Mouse (Mus musculus): Measurements from ENCODE around the gene Ccn1.

The Ccn1 gene

GRCm38 (mm10) chr3:145619621-145620365 lies 30.0 kb downstream of the Ccn1 start:
- no peak for DNase-seq (ENCODE audit: low read depth, low spot score)

GRCm38 (mm10) chr3:145618299-145618698 lies 31.5 kb downstream of the Ccn1 start:
- DNase-seq (ENCODE audit: low read depth, low spot score): no peak

DNA sequence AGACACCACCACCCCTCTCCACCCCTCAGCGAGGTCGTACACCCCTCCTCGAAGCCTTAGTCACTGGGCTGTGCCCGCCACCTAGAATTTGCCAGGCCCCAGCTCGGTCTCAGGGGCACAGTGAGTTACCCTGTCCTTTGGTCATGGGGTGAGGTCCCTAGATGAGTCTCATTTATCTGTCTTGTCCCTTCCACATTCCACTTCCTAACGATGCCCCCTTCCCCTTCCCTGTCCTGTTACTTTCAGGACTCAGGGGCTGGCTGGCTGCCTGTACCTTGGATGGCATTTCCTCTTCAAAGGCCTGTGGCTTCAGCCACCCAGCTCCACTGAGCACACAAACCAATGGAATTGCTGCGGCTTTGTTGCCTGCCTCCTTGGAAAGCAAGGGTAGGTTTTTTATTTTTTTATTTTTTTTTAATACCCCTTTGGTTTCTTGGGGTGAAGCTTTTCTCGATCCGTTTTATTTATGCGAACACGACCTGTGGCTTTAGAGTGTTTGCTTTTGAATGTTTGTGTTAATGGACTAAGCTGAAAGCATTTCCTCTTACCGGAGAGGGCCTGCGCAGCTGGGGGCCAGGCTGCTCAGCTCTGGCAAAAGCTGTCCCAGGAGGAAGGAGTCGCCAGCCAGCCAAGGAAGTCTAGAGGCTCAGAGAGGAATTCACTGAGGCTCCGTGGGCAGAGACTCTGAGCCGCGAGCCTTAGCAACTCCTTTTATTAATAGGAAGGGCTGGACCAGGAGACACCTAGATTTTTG lies 35.2 kb downstream of the Ccn1 start:
- DNase-seq (ENCODE audit: low read depth, low spot score): peak; percentile 43

- no peak for DNase-seq (ENCODE audit: low read depth, low spot score)
These were observed 36.5 kb downstream of the Ccn1 start for GRCm38 (mm10) chr3:145613234-145613633.

DNA sequence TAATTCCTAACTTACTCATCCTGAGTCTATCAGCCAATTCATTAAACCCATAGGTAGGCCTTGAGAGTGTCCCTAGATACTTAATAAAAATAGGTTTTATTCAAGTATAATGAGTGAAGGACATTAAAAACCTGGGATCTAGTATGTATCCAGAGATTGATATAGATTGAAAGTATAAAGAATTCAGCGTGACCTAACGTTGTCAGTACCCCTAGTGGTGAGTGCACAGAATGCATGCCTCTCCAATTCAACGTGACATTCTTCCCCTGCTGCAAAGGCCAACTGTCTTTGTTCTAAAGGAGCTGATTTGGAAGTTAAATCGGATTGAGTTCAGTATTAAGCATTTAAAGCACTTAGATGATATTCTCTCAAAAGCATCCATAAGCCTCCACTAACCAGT lies 37.1 kb downstream of the Ccn1 start:
- DNase-seq (ENCODE audit: low read depth, low spot score): peak; percentile 51

DNA sequence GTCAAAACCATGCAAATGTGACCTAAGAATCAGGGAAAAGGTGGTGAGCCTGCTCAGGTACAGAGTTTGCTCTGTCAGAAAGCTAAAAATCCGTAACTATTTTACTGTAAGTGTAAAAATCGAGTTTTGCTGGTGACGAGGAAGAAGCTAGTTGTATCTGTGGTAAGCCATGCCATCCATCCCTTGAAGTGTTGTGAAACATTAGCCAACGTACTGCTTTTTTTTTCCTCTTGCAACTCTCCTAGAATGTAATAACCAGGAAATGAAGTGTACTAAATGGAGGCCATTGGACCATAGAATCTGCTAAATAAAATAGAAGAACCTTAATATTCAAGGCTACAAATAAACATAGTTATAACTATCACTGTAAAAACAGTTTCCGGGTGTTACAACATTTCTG lies 41.5 kb downstream of the Ccn1 start:
- no peak for DNase-seq (ENCODE audit: low read depth, low spot score)

DNA sequence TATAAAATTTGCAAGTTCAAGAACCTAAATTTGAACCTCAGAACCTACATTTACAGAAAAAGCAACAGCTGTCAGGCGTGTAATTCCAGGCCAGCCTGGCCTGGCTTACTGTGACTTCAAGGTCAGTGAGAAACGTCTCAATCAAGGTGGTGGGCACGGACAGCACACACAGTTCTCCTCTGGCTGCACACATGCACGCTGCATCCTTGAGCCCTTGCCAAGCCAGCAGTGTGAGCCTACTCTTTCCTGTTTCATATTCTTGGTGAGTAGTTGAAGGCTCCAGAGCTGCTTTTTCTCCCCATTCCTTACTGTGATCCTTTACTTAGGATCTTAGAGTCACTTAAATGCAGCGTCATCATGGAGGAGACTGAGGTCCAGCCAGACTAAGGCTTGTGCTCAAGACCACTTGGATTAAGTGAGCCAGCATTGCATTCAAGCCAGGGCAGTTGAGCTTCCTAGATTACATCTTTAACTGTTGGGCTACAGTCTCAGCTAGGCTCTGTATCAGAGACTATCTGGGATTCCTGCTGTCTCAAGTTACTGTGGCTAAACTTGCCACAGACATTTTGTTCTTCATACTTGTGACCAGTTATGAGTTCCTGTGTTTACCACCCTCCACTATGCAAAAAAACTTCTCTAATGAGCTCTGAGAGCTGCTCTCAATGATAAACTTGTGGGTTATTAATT lies 44.2 kb downstream of the Ccn1 start:
- no peak for DNase-seq (ENCODE audit: low read depth, low spot score)

- no peak for DNase-seq (ENCODE audit: low read depth, low spot score)
These were observed 47.2 kb downstream of the Ccn1 start for GRCm38 (mm10) chr3:145602410-145603206.

DNA sequence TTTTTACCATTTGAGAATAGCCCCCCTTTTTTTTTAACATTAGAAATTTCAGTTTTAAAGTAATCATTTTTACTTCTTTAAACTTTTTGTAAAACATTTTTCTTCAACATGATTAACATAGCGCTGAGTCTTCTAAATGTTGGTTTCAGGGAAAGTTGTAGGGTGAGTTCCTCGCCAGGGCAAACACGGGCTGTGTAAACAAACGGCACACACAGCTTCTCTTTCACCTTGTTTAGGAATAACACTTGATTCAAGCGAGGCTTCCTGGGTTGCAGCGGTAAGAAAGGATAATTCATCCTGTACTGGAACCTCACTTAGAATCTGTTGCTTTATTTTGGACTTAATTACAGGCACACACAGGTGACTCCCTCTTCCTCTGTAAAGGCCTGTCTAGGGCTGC lies 48.4 kb downstream of the Ccn1 start:
- DNase-seq (ENCODE audit: low read depth, low spot score): no peak

- no peak for DNase-seq (ENCODE audit: low read depth, low spot score)
These were observed 49.0 kb downstream of the Ccn1 start for GRCm38 (mm10) chr3:145600801-145601200.

GRCm38 (mm10) chr3:145599059-145599458 lies 50.7 kb downstream of the Ccn1 start:
- no peak for DNase-seq (ENCODE audit: low read depth, low spot score)
